Mouse (Mus musculus) kidney, postnatal 4 days (tissue): ENCODE measurements at regions not wholly inside any gene's neighbourhood (a gene's known extent, or its start where the extent isn't known, plus 50 kb on each side); places are given as distances from the start of the nearest gene placed in this dataset.
A peak's percentile ranks its signal among the peaks of the same experiment; 100 is the strongest.

ENCODE experiments used
- DNase-seq, 2 experiments: peaks; one replicate each; pipeline ENCODE4 v3.0.0; 2021; ENCODE audit warnings: mixed read lengths in 2 of 2

GRCm38 (mm10) chr13:53996867-53997266 lies 58.6 kb downstream of the Drd1 start:
- no peak for DNase-seq

- no peak for DNase-seq
Measured at GRCm38 (mm10) chr13:53992863-53993451, 62.5 kb downstream of the Drd1 start.

- DNase-seq, result no peak
Measured at GRCm38 (mm10) chr13:53979226-53979625, 76.3 kb downstream of the Drd1 start.

GRCm38 (mm10) chr13:53969421-53969820 lies 86.1 kb downstream of the Drd1 start:
- no peak for DNase-seq

GRCm38 (mm10) chr13:53956167-53956566 lies 99.3 kb downstream of the Drd1 start:
- no peak for DNase-seq

- DNase-seq, result peak; percentile 71 to 74
Measured at GRCm38 (mm10) chr13:53948056-53948455, 107.4 kb downstream of the Drd1 start.

GRCm38 (mm10) chr13:53945681-53946080 lies 109.8 kb downstream of the Drd1 start:
- peak; percentile 11 to 33 for DNase-seq

GRCm38 (mm10) chr13:53941005-53941747 lies 114.3 kb downstream of the Drd1 start:
- no peak for DNase-seq

- no peak for DNase-seq
Measured at GRCm38 (mm10) chr13:53935174-53935699, 120.3 kb downstream of the Drd1 start.

GRCm38 (mm10) chr13:53934457-53934856 lies 121.0 kb downstream of the Drd1 start:
- no peak for DNase-seq

GRCm38 (mm10) chr13:53926128-53926527 lies 129.4 kb downstream of the Drd1 start:
- DNase-seq, result no peak

- no peak for DNase-seq
Measured at GRCm38 (mm10) chr13:53924433-53924832, 131.1 kb downstream of the Drd1 start.

GRCm38 (mm10) chr13:53923721-53924374 lies 131.7 kb downstream of the Drd1 start:
- no peak for DNase-seq

- peak in 1 of 2 experiments; percentile 11 for DNase-seq
Measured at GRCm38 (mm10) chr13:53921796-53922195, 133.7 kb downstream of the Drd1 start.

GRCm38 (mm10) chr13:53919851-53920381 lies 135.6 kb downstream of the Drd1 start:
- DNase-seq, result no peak

GRCm38 (mm10) chr13:53915456-53915855 lies 140.0 kb downstream of the Drd1 start:
- DNase-seq, result no peak

GRCm38 (mm10) chr13:53914434-53914833 lies 141.1 kb downstream of the Drd1 start:
- DNase-seq, result peak; percentile 52 to 61

- no peak for DNase-seq
Measured at GRCm38 (mm10) chr13:53913501-53913900, 142.0 kb downstream of the Drd1 start.

- DNase-seq, result no peak
Measured at GRCm38 (mm10) chr13:53911846-53912245, 143.7 kb downstream of the Drd1 start.

- no peak for DNase-seq
Measured at GRCm38 (mm10) chr13:53911261-53911660, 144.2 kb downstream of the Drd1 start.

- no peak for DNase-seq
Measured at GRCm38 (mm10) chr13:53910251-53910650, 145.3 kb downstream of the Drd1 start.

GRCm38 (mm10) chr13:53904471-53904870 lies 151.0 kb downstream of the Drd1 start:
- no peak for DNase-seq

- no peak for DNase-seq
Measured at GRCm38 (mm10) chr13:53903626-53904025, 151.9 kb downstream of the Drd1 start.
